Mouse (Mus musculus) liver, embryonic 16.5 days (tissue): ENCODE data around the gene Ddc. TPM values are rescaled to one million over a fixed set of nuclear protein-coding genes. Genes with fewer than 3 reads are reported as not detected.

ENCODE experiments used
- ATAC-seq: fragments of 200-750 bp; cut with Nextera tagmentation; 2 replicates; pipeline ENCODE4 v1.8.0; 2017; ENCODE audit warnings: low read depth, mild to moderate bottlenecking, moderate number of reproducible peaks, moderate library complexity
- H3K27ac ChIP-seq: fragments of 300-500 bp; sonication (generic); 2 replicates; pipeline ENCODE4 v1.5.1; 2014; ENCODE audit warnings: mild to moderate bottlenecking, low read length
- H3K27me3 ChIP-seq: fragments of 300-500 bp; sonication (generic); 2 replicates; pipeline ENCODE4 v1.6.1; 2014; ENCODE audit warnings: low read depth, low read length, mixed read lengths; ENCODE audit not compliant: control insufficient read depth, insufficient read depth
- H3K36me3 ChIP-seq: fragments of 300-500 bp; sonication (generic); 2 replicates; pipeline ENCODE4 v1.6.1; 2014; ENCODE audit warnings: mild to moderate bottlenecking; ENCODE audit not compliant: control insufficient read depth, insufficient read depth
- H3K4me1 ChIP-seq: fragments of 300-500 bp; sonication (generic); 2 replicates; pipeline ENCODE4 v1.6.1; 2014; ENCODE audit warnings: low read depth, low read length, mixed read lengths; ENCODE audit not compliant: control insufficient read depth
- H3K4me2 ChIP-seq: fragments of 300-500 bp; sonication (generic); 2 replicates; pipeline ENCODE4 v1.6.1; 2014; ENCODE audit warnings: low read depth, low read length, mixed read lengths
- H3K4me3 ChIP-seq: fragments of 300-500 bp; sonication (generic); 2 replicates; pipeline ENCODE4 v1.5.1; 2014; ENCODE audit warnings: low read depth, mild to moderate bottlenecking, low read length
- H3K9ac ChIP-seq: fragments of 300-500 bp; sonication (generic); 2 replicates; pipeline ENCODE4 v1.6.1; 2014; ENCODE audit warnings: low read depth, low read length
- H3K9me3 ChIP-seq: fragments of 300-500 bp; sonication (generic); replicated peaks from 2 replicates; pipeline ENCODE4 v1.6.1; 2016; ENCODE audit warnings: low read length; ENCODE audit not compliant: control insufficient read depth
- WGBS: fragments of 180-500 bp; shearing (Covaris S2); extraction: QIAGEN DNeasy Blood & Tissue Kit; methylation state at CpG from one replicate; pipeline ENCODE4 v1.1.7; 2014; ENCODE audit not compliant: insufficient replicate concordance; 5-methylcytosine and 5-hydroxymethylcytosine counted together
- polyA plus RNA-seq: library from polyadenylated mRNA; unstranded; fragments of >200 nt; fragmentation: Nextera tagmentation; extraction: Ambion mirVana; gene quantifications from 2 replicates; pipeline ENCODE4 v1.2.1, GENCODE M21; 2015

The Ddc gene
- 13.5 and 16.3 TPM in 2 replicates for polyA plus RNA-seq

DNA sequence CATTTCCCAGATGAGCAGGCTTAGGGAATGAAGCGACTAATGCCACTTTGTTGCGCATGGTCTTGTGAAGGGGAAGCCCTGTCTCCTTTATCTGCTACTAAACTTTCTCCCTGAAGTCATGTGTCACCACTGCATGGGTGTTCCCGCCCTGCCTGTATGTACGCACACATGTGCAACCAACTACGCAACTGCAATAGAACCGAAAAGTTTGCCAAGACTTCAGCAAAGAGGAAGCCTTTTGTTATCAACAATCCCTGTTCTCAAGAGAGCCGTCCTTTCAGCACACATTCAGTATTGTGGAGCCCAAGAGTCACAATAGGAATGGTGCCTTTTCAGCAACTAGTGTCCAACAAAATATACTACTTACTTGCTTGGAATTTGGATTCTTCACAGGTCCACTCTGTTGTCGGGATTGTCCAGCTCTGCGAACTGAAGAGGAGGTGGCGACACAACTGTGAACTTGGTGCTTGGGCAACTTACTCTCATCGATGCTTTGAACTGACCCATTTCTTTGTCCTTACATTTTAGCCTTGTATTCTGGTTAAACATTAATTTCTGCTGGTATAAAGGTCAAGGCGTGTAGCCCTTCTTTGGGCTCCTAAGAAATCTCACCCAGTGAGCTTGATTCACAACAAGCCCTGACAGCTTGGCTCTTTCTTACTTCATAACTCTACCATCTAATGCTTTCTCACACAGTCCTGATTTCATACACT lies at the start of gene Ddc:
Gene Ddc (minus strand): TSS at position 500 of the 713 bp plus-strand sequence.
- H3K4me1 ChIP-seq: peaks cover 2% of the 10 kb centered on the region; the same call in 1 of the 2 replicates
- 58% methylated on average over 12 of the region's 12 CpGs for WGBS
- no peaks in the 10 kb centered on the region for H3K27me3 ChIP-seq
- ATAC-seq: peak; percentile 56
- H3K9ac ChIP-seq: peak within 1 kb of the TSS; percentile 3; the same call in 1 of the 2 replicates
- no peaks in the 10 kb centered on the region for H3K36me3 ChIP-seq
- H3K4me2 ChIP-seq: peak within 1 kb of the TSS; percentile 41
- peak within 1 kb of the TSS; percentile 63 for H3K27ac ChIP-seq
- no peaks in the 10 kb centered on the region for H3K9me3 ChIP-seq
- peak within 1 kb of the TSS; percentile 35 for H3K4me3 ChIP-seq

DNA sequence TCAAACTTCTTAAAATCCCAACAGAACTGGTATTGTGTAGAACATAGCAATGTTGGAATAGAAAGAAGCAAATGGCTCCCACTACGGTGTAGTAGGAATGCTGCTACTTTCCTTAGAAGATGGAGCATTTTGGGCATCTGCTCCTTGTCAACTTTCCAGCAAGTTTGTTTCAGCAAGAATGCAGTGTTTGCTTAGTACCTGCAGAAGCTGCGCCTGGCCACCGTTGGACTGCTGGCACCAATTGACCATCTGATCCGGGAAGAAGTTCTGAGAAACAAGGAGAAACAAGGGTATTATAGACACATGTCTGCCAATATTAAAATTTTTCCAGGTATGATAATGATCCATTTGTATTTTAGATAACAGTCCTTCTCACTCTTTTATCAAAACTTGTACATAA lies 47.8 kb upstream of the Ddc start:
- peaks cover 6% of the 10 kb centered on the region for H3K4me1 ChIP-seq
- no peak overlapping the region for H3K4me3 ChIP-seq
- WGBS: 78% methylated on average over 4 of the region's 4 CpGs
- no peak for ATAC-seq
- H3K9ac ChIP-seq: no peak overlapping the region
- H3K27me3 ChIP-seq: no peaks in the 10 kb centered on the region
- H3K36me3 ChIP-seq: no peaks in the 10 kb centered on the region; the same call in 1 of the 2 replicates
- H3K27ac ChIP-seq: no peak overlapping the region
- H3K9me3 ChIP-seq: no peaks in the 10 kb centered on the region
- no peak overlapping the region for H3K4me2 ChIP-seq

GRCm38 (mm10) chr11:11944814-11945213 lies 46.9 kb upstream of the Ddc start:
- no peaks in the 10 kb centered on the region for H3K27me3 ChIP-seq
- 79% methylated on average over 4 of the region's 4 CpGs for WGBS
- H3K4me2 ChIP-seq: no peak overlapping the region
- no peaks in the 10 kb centered on the region; the same call in 1 of the 2 replicates for H3K36me3 ChIP-seq
- peaks cover 6% of the 10 kb centered on the region for H3K4me1 ChIP-seq
- H3K9ac ChIP-seq: no peak overlapping the region
- ATAC-seq: no peak
- H3K4me3 ChIP-seq: no peak overlapping the region
- H3K9me3 ChIP-seq: no peaks in the 10 kb centered on the region
- H3K27ac ChIP-seq: no peak overlapping the region

- no peak overlapping the region for H3K9ac ChIP-seq
- H3K4me2 ChIP-seq: no peak overlapping the region
- no peaks in the 10 kb centered on the region for H3K27me3 ChIP-seq
- H3K4me3 ChIP-seq: no peak overlapping the region
- no peak for ATAC-seq
- H3K9me3 ChIP-seq: no peaks in the 10 kb centered on the region
- no peak overlapping the region for H3K27ac ChIP-seq
- H3K4me1 ChIP-seq: peaks cover 8% of the 10 kb centered on the region
- no peaks in the 10 kb centered on the region; the same call in 1 of the 2 replicates for H3K36me3 ChIP-seq
These were observed 46.1 kb upstream of the Ddc start for GRCm38 (mm10) chr11:11944082-11944349.

DNA sequence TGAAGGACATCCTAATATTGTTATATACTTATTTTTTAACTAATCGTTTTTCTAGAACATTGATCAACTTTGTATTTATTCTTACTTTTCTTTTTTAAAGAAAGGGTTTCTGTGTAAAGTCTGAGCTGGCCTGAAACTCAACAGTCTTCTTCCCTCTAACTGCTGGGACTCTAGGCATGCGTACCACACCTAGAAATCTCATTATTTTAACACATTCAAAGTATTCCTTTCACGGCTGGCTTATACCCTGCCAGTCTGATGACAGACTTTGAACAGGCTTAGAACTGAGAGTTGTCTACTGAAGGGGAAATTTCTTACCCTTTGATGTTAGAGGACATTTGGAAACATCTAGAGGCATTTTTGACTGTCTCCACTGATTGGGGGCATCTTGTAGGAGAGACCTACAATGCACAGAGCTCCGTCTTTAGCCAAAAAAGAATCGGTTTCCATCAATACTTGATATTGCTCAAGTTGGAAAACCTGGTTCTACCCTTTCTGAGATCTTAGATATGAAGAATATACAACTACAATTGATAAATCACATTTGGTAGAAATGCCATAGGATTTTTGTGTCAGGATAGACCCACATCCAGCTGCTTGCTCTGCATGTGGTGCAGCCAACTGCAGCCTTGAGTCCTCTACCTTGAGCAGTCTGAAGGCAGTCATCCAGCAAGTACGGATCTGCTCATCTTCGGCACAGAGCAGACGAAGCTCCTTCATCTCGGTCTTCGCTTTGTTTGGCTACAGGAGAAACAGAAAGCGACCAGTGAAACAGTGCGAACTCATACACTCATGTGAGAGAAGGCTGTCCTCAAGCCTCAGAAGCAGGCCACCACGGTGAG lies 45.5 kb upstream of the Ddc start:
- Histone ChIP-seq H3K4me1 (peaks cover 4% of the 10 kb centered on the region), H3K4me3 (no peak overlapping the region), H3K9me3 (no peaks in the 10 kb centered on the region), H3K27ac (no peak overlapping the region), H3K36me3 (no peaks in the 10 kb centered on the region; the same call in 1 of the 2 replicates), H3K4me2 (no peak overlapping the region), H3K27me3 (no peaks in the 10 kb centered on the region), H3K9ac (no peak overlapping the region)
- ATAC-seq: no peak
- 74% methylated on average over 13 of the region's 13 CpGs for WGBS

DNA sequence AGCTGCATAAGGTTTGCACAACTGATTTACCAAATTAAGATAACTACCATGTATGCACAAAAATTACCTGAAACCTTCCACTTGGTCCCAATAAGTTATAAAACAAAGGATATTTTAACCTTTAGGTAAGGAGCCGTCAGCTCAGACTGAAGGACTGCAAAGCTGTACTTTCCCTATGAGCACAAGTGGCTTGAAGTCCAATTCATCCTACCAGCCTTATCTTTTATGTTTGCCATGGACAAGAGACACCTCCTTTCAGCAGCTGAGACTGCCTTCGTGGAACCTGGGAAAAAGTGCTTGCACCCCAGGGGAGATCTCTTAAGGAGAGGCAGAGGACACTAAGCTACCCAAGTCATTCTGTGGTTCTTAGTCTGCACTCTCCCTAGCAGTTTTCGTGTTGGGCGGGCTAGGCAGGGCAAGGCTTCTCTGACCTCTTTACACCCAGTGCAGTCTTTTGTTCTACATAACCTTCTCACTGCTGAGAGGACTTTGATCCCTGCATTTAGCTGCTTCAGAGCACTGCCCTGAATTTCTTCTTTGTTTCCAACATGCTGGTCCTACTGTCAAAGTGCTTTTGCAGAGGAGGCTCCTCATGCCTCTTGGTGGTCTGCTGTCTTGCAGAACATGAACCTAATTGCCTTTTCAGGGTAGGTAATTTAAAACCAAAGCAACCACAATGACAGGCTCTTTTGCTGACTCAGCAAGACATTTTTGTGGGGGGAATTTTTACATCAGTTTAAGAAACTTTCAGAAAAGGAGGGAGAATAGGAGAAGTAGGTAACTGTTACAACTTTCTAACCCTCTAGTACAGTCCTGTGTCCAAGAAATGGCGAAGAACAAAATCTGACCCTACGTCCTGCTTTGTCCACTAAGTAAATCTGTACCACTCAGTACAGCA lies 44.6 kb upstream of the Ddc start:
- peak; percentile 28; the same call in 1 of the 2 replicates for ATAC-seq
- H3K36me3 ChIP-seq: no peaks in the 10 kb centered on the region; the same call in 1 of the 2 replicates
- H3K4me1 ChIP-seq: peaks cover 2% of the 10 kb centered on the region; the same call in 1 of the 2 replicates
- no peak overlapping the region for H3K27ac ChIP-seq
- H3K9me3 ChIP-seq: no peaks in the 10 kb centered on the region
- H3K4me2 ChIP-seq: no peak overlapping the region
- no peaks in the 10 kb centered on the region for H3K27me3 ChIP-seq
- H3K9ac ChIP-seq: no peak overlapping the region
- 59% methylated on average over 6 of the region's 6 CpGs for WGBS
- no peak overlapping the region for H3K4me3 ChIP-seq

- H3K4me2 ChIP-seq: no peak overlapping the region
- H3K9ac ChIP-seq: no peak overlapping the region
- no peaks in the 10 kb centered on the region; the same call in none of the 2 replicates for H3K36me3 ChIP-seq
- ATAC-seq: no peak
- H3K9me3 ChIP-seq: no peaks in the 10 kb centered on the region
- H3K27me3 ChIP-seq: no peaks in the 10 kb centered on the region
- no peak overlapping the region for H3K4me3 ChIP-seq
- no peak overlapping the region for H3K27ac ChIP-seq
- H3K4me1 ChIP-seq: peaks cover 2% of the 10 kb centered on the region; the same call in 1 of the 2 replicates
- 75% methylated on average over 5 of the region's 5 CpGs for WGBS
These were observed 43.1 kb upstream of the Ddc start for GRCm38 (mm10) chr11:11940833-11941681.

GRCm38 (mm10) chr11:11939611-11940010 lies 41.7 kb upstream of the Ddc start:
- ATAC-seq: no peak
- Histone ChIP-seq H3K36me3 (no peaks in the 10 kb centered on the region; the same call in none of the 2 replicates), H3K27ac (no peak overlapping the region), H3K4me1 (peaks cover 2% of the 10 kb centered on the region; the same call in 1 of the 2 replicates), H3K4me2 (no peak overlapping the region), H3K9ac (no peak overlapping the region), H3K27me3 (no peaks in the 10 kb centered on the region), H3K9me3 (no peaks in the 10 kb centered on the region), H3K4me3 (no peak overlapping the region)
- WGBS: 29% methylated on average over 3 of the region's 3 CpGs
